Mouse (Mus musculus) ovary, postnatal 14 days (tissue): ENCODE data around the gene Ncmap.
"Not testable (repeated sequence)": the region's sequence is repeated elsewhere in the genome, so short reads cannot be mapped to it uniquely, and the experiment has no call there.

Experiments
- DNase-seq: peaks from one replicate; pipeline ENCODE4 v3.0.0; 2022; ENCODE audit warnings: low spot score

Ncmap gene

GRCm38 (mm10) chr4:135401881-135402280 lies 3.9 kb upstream of the Ncmap start:
- DNase-seq, result no peak

- no peak for DNase-seq
Measured at GRCm38 (mm10) chr4:135397551-135397950, 476 bp downstream of the Ncmap start.

GRCm38 (mm10) chr4:135396303-135396702 lies 1.7 kb downstream of the Ncmap start:
- DNase-seq, result no peak

- DNase-seq, result no peak
Measured at GRCm38 (mm10) chr4:135395375-135395774, 2.7 kb downstream of the Ncmap start.

GRCm38 (mm10) chr4:135394666-135395065 lies 3.4 kb downstream of the Ncmap start:
- DNase-seq, result no peak

- DNase-seq, result no peak
Measured at GRCm38 (mm10) chr4:135393381-135393780, 4.6 kb downstream of the Ncmap start.

GRCm38 (mm10) chr4:135392801-135393200 lies 5.2 kb downstream of the Ncmap start:
- no peak for DNase-seq

GRCm38 (mm10) chr4:135391014-135391413 lies 7.0 kb downstream of the Ncmap start:
- DNase-seq, result no peak

GRCm38 (mm10) chr4:135385614-135386013 lies 12.4 kb downstream of the Ncmap start:
- DNase-seq, result no peak

GRCm38 (mm10) chr4:135382316-135382715 lies 15.7 kb downstream of the Ncmap start:
- peak; percentile 62 for DNase-seq

- DNase-seq, result no peak
Measured at GRCm38 (mm10) chr4:135381355-135381754, 16.7 kb downstream of the Ncmap start.

- DNase-seq, result no peak
Measured at GRCm38 (mm10) chr4:135377241-135377640, 20.8 kb downstream of the Ncmap start.

- no peak for DNase-seq
Measured at GRCm38 (mm10) chr4:135375444-135375843, 22.6 kb downstream of the Ncmap start.

GRCm38 (mm10) chr4:135373299-135373698 lies 24.7 kb downstream of the Ncmap start:
- DNase-seq, result no peak

GRCm38 (mm10) chr4:135370372-135370771 lies 27.7 kb downstream of the Ncmap start:
- no peak for DNase-seq

GRCm38 (mm10) chr4:135362828-135363227 lies 35.2 kb downstream of the Ncmap start:
- no peak for DNase-seq

- no peak for DNase-seq
Measured at GRCm38 (mm10) chr4:135361722-135362121, 36.3 kb downstream of the Ncmap start.

- no peak for DNase-seq
Measured at GRCm38 (mm10) chr4:135358736-135359135, 39.3 kb downstream of the Ncmap start.

GRCm38 (mm10) chr4:135357221-135357920 lies 40.7 kb downstream of the Ncmap start:
- no peak for DNase-seq

- DNase-seq, result no peak
Measured at GRCm38 (mm10) chr4:135355886-135356550, 42.0 kb downstream of the Ncmap start.

- DNase-seq, result not testable (repeated sequence)
Measured at GRCm38 (mm10) chr4:135354751-135355150, 43.3 kb downstream of the Ncmap start.

- DNase-seq, result no peak
Measured at GRCm38 (mm10) chr4:135353794-135354450, 44.1 kb downstream of the Ncmap start.
